Mouse (Mus musculus): Measurements from ENCODE around the gene Morn4. TPM values are rescaled to one million over a fixed set of nuclear protein-coding genes. Genes with fewer than 3 reads are reported as not detected.
"Not testable (repeated sequence)": the region's sequence is repeated elsewhere in the genome, so short reads cannot be mapped to it uniquely, and the experiment has no call there.

Gene Morn4
- polyA plus RNA-seq, 1 experiment from 2014 or later: 145 TPM

GRCm38 (mm10) chr19:42090637-42091141 is 4.5 kb upstream of the Morn4 start:
- DNase-seq: no peak
- peak; percentile 73 for ATAC-seq (ENCODE audit: low FRiP score, low TSS enrichment)
- under 1% methylated on average over 51 of the region's 52 CpGs for WGBS
- Histone ChIP-seq H3K4me1 (ENCODE audit: control insufficient read depth, insufficient read depth, low read length) (peaks cover 21% of the 10 kb centered on the region), H3K4me3 (replicated peaks; ENCODE audit: low read depth, low read length) (peak overlapping the region; percentile 76), H3K36me3 (ENCODE audit: control insufficient read depth, insufficient read depth, low read length) (no peaks in the 10 kb centered on the region), H3K27me3 (ENCODE audit: control insufficient read depth, insufficient read depth, low read length) (no peaks in the 10 kb centered on the region), H3K27ac (replicated peaks; ENCODE audit: low read depth, low read length) (peak overlapping the region; percentile 86), H3K9ac (replicated peaks; ENCODE audit: low read length) (peak overlapping the region; percentile 86), H3K9me3 (ENCODE audit: control insufficient read depth, low read length) (no peaks in the 10 kb centered on the region), H3K4me2 (ENCODE audit: low read length) (peak overlapping the region; percentile 87)

GRCm38 (mm10) chr19:42089748-42090595 is 3.8 kb upstream of the Morn4 start, which contains the start of gene Pi4k2a:
TSS of gene Pi4k2a (plus strand) at chr19:42090470.
- 1% methylated on average over 55 of the region's 55 CpGs for WGBS

DNA sequence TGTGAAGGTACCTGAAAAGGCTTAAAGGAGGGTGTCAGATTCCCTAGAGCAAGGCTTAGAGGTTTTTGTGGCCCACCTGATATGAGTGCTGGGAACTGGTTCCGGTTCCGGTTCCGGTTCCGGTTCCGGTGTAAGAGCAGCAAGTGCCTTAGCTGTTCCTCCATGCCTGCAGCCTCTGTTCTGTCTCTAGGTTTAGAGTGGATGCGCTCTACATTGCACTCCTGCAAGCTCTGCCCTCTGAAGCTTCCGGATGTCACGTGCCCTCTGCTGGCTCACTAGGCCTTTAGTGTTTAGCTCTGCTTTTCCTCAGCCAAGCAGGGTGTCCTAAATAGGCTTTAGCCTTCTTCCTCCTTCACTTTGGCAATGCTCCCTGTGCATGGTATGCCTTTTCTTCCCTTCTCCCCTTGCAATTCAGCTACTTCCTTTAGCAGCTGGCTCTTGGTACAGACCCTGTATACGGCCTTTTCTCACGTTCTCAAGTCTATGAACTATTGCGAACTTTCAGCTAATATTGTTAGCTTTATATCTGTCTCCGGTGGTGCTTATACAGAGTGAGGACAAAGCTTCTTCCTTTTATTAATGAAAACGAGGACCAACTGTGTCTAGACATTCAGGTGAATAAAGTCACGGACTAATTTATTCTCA is 3.1 kb upstream of the Morn4 start:
- Histone ChIP-seq H3K27me3 (ENCODE audit: control insufficient read depth, insufficient read depth, low read length) (no peaks in the 10 kb centered on the region), H3K27ac (replicated peaks; ENCODE audit: low read depth, low read length) (peak overlapping the region; percentile 66), H3K9ac (replicated peaks; ENCODE audit: low read length) (no peak overlapping the region), H3K4me2 (ENCODE audit: low read length) (peak overlapping the region; percentile 69), H3K9me3 (ENCODE audit: control insufficient read depth, low read length) (no peaks in the 10 kb centered on the region), H3K4me1 (ENCODE audit: control insufficient read depth, insufficient read depth, low read length) (peaks cover 21% of the 10 kb centered on the region), H3K4me3 (replicated peaks; ENCODE audit: low read depth, low read length) (peak overlapping the region; percentile 34), H3K36me3 (ENCODE audit: control insufficient read depth, insufficient read depth, low read length) (no peaks in the 10 kb centered on the region)
- DNase-seq (peak; percentile 58), ATAC-seq (ENCODE audit: low FRiP score, low TSS enrichment) (no peak)
- 21% methylated on average over 14 of the region's 14 CpGs for WGBS

More at GRCm38 (mm10) chr19:42089748-42090595, 3.8 kb upstream of the Morn4 start, which contains the start of gene Pi4k2a:
- ATAC-seq (ENCODE audit: low FRiP score, low TSS enrichment) (peak; percentile 98), DNase-seq (peak; percentile 100)
- H3K4me2 ChIP-seq (ENCODE audit: low read length): peak within 1 kb of the TSS; percentile 87
- H3K4me3 ChIP-seq (replicated peaks; ENCODE audit: low read depth, low read length): peak within 1 kb of the TSS; percentile 76
- peaks cover 21% of the 10 kb centered on the region for H3K4me1 ChIP-seq (ENCODE audit: control insufficient read depth, insufficient read depth, low read length)
- no peaks in the 10 kb centered on the region for H3K36me3 ChIP-seq (ENCODE audit: control insufficient read depth, insufficient read depth, low read length)
- no peaks in the 10 kb centered on the region for H3K27me3 ChIP-seq (ENCODE audit: control insufficient read depth, insufficient read depth, low read length)
- H3K9ac ChIP-seq (replicated peaks; ENCODE audit: low read length): peak within 1 kb of the TSS; percentile 86
- peak within 1 kb of the TSS; percentile 86 for H3K27ac ChIP-seq (replicated peaks; ENCODE audit: low read depth, low read length)
- no peaks in the 10 kb centered on the region for H3K9me3 ChIP-seq (ENCODE audit: control insufficient read depth, low read length)

DNA sequence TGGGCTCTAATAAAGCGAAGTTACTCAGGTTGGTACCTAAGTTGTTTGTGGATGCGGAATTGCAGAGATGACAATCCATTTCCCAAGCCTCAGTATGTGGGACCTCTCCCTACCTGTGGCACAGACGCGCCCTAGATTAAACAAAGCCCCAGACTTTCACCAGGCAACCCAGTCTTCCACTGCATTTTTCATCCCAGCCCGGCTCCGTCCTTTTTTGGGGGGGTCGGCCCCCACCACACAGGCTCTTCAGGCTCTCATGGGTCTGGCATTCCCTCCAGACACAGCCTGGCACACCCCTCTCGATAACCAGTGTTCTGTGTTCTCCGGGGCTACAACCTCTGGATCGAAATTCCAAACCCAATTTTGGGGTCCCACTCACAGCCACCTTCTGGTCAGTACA is 467 bp downstream of the Morn4 start:
- H3K27ac ChIP-seq (replicated peaks; ENCODE audit: low read depth, low read length): peak overlapping the region; percentile 58
- H3K4me3 ChIP-seq (replicated peaks; ENCODE audit: low read depth, low read length): peak overlapping the region; percentile 80
- no peaks in the 10 kb centered on the region for H3K9me3 ChIP-seq (ENCODE audit: control insufficient read depth, low read length)
- H3K36me3 ChIP-seq (ENCODE audit: control insufficient read depth, insufficient read depth, low read length): no peaks in the 10 kb centered on the region
- peak overlapping the region; percentile 82 for H3K9ac ChIP-seq (replicated peaks; ENCODE audit: low read length)
- no peaks in the 10 kb centered on the region for H3K27me3 ChIP-seq (ENCODE audit: control insufficient read depth, insufficient read depth, low read length)
- 6% methylated on average over 10 of the region's 10 CpGs for WGBS
- ATAC-seq (ENCODE audit: low FRiP score, low TSS enrichment) (no peak), DNase-seq (no peak)
- H3K4me1 ChIP-seq (ENCODE audit: control insufficient read depth, insufficient read depth, low read length): peaks cover 13% of the 10 kb centered on the region
- peak overlapping the region; percentile 80 for H3K4me2 ChIP-seq (ENCODE audit: low read length)

GRCm38 (mm10) chr19:42081613-42082012 is 4.5 kb downstream of the Morn4 start:
- 95% methylated on average over 5 of the region's 5 CpGs for WGBS
- not testable (repeated sequence) for H3K4me2 ChIP-seq (ENCODE audit: low read length); H3K9me3 ChIP-seq (ENCODE audit: control insufficient read depth, low read length); ATAC-seq (ENCODE audit: low FRiP score, low TSS enrichment); DNase-seq; H3K9ac ChIP-seq (replicated peaks; ENCODE audit: low read length); H3K27ac ChIP-seq (replicated peaks; ENCODE audit: low read depth, low read length); H3K27me3 ChIP-seq (ENCODE audit: control insufficient read depth, insufficient read depth, low read length); H3K4me3 ChIP-seq (replicated peaks; ENCODE audit: low read depth, low read length); H3K4me1 ChIP-seq (ENCODE audit: control insufficient read depth, insufficient read depth, low read length)
- peaks cover 18% of the 10 kb centered on the region for H3K36me3 ChIP-seq (ENCODE audit: control insufficient read depth, insufficient read depth, low read length)

DNA sequence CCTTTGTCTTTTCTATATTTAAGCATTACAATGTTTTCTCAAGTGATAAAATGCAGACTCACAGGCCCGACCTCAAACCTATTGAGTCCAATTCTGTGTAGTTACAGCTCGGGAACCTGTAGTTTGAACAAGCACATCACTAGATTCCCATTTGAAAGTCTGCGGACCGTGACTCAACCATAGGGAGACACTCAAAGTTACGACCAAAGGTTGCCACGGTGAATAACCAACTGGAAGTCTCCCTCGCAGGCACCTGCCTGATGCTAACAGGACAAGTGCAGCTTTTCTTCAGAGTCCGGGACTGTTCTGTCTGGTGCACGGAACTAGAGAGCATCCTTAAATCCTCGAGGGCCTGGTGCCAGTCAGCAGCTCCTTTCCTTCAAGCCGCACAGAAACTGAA is 5.7 kb downstream of the Morn4 start:
- no peak overlapping the region for H3K9ac ChIP-seq (replicated peaks; ENCODE audit: low read length)
- no peak overlapping the region for H3K4me2 ChIP-seq (ENCODE audit: low read length)
- DNase-seq (no peak), ATAC-seq (ENCODE audit: low FRiP score, low TSS enrichment) (no peak)
- no peaks in the 10 kb centered on the region for H3K27me3 ChIP-seq (ENCODE audit: control insufficient read depth, insufficient read depth, low read length)
- H3K27ac ChIP-seq (replicated peaks; ENCODE audit: low read depth, low read length): no peak overlapping the region
- peaks cover 30% of the 10 kb centered on the region for H3K36me3 ChIP-seq (ENCODE audit: control insufficient read depth, insufficient read depth, low read length)
- WGBS: 69% methylated on average over 11 of the region's 11 CpGs
- no peaks in the 10 kb centered on the region for H3K9me3 ChIP-seq (ENCODE audit: control insufficient read depth, low read length)
- no peak overlapping the region for H3K4me3 ChIP-seq (replicated peaks; ENCODE audit: low read depth, low read length)
- H3K4me1 ChIP-seq (ENCODE audit: control insufficient read depth, insufficient read depth, low read length): no peaks in the 10 kb centered on the region

DNA sequence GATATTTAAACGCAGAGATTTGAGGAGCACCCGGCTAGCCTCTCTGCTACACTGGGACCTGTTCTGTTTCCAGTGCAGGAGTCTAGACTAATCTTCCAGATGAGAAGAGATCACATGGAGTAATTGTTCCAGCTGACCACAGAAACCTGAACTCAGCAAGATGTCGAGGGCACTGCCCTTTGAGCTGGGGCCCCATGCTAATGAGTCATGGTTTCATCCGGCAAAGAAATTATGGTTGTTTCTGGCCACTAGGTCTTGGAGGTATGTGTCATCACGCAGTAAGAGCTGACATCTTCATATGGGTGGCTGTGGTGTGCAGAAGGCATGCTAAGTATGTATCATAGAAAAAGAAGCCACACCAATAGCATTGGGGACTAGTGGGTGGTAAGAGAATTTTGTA is 6.2 kb downstream of the Morn4 start:
- Histone ChIP-seq H3K27ac (replicated peaks; ENCODE audit: low read depth, low read length) (no peak overlapping the region), H3K4me2 (ENCODE audit: low read length) (no peak overlapping the region), H3K4me3 (replicated peaks; ENCODE audit: low read depth, low read length) (no peak overlapping the region), H3K4me1 (ENCODE audit: control insufficient read depth, insufficient read depth, low read length) (no peaks in the 10 kb centered on the region), H3K27me3 (ENCODE audit: control insufficient read depth, insufficient read depth, low read length) (no peaks in the 10 kb centered on the region), H3K9ac (replicated peaks; ENCODE audit: low read length) (no peak overlapping the region), H3K9me3 (ENCODE audit: control insufficient read depth, low read length) (no peaks in the 10 kb centered on the region), H3K36me3 (ENCODE audit: control insufficient read depth, insufficient read depth, low read length) (peaks cover 35% of the 10 kb centered on the region)
- no peak for ATAC-seq (ENCODE audit: low FRiP score, low TSS enrichment)
- no peak for DNase-seq
- 77% methylated on average over 5 of the region's 5 CpGs for WGBS

- H3K9ac ChIP-seq (replicated peaks; ENCODE audit: low read length): no peak overlapping the region
- H3K36me3 ChIP-seq (ENCODE audit: control insufficient read depth, insufficient read depth, low read length): peaks cover 44% of the 10 kb centered on the region
- no peak for ATAC-seq (ENCODE audit: low FRiP score, low TSS enrichment)
- DNase-seq: no peak
- no peak overlapping the region for H3K4me3 ChIP-seq (replicated peaks; ENCODE audit: low read depth, low read length)
- H3K9me3 ChIP-seq (ENCODE audit: control insufficient read depth, low read length): no peaks in the 10 kb centered on the region
- H3K4me1 ChIP-seq (ENCODE audit: control insufficient read depth, insufficient read depth, low read length): no peaks in the 10 kb centered on the region
- 95% methylated on average over 12 of the region's 12 CpGs for WGBS
- H3K27ac ChIP-seq (replicated peaks; ENCODE audit: low read depth, low read length): no peak overlapping the region
- H3K4me2 ChIP-seq (ENCODE audit: low read length): no peak overlapping the region
- H3K27me3 ChIP-seq (ENCODE audit: control insufficient read depth, insufficient read depth, low read length): no peaks in the 10 kb centered on the region
These were observed 7.2 kb downstream of the Morn4 start for GRCm38 (mm10) chr19:42079006-42079405.
